Mouse (Mus musculus) gastrocnemius, postnatal 36 days (tissue): Measurements from ENCODE around the gene Fbxl16. TPM values are rescaled to one million over a fixed set of nuclear protein-coding genes. Genes with fewer than 3 reads are reported as not detected.
"Not testable (repeated sequence)": the region's sequence is repeated elsewhere in the genome, so short reads cannot be mapped to it uniquely, and the experiment has no call there.

Source experiments
- DNase-seq, 2 experiments: peaks; one replicate each; pipeline ENCODE4 v3.0.0; 2022
- intact Hi-C: fragments of 180-260 bp; cut with DNase I; formaldehyde crosslinking; loops from one replicate; pipeline ENCODE4 v1.15.1; 2025
- total RNA-seq, 2 experiments: library from RNA; stranded (reverse); gene quantifications; 2 replicates each; pipeline ENCODE4 v1.2.3; 2021

Fbxl16 gene
- total RNA-seq, 2 experiments from 2014 or later, result 1.2 to 1.5 TPM

- no peak for DNase-seq
- intact Hi-C loops, result no loop called here
Measured at GRCm38 (mm10) chr17:25794197-25794596, 14.7 kb upstream of the Fbxl16 start.

DNA sequence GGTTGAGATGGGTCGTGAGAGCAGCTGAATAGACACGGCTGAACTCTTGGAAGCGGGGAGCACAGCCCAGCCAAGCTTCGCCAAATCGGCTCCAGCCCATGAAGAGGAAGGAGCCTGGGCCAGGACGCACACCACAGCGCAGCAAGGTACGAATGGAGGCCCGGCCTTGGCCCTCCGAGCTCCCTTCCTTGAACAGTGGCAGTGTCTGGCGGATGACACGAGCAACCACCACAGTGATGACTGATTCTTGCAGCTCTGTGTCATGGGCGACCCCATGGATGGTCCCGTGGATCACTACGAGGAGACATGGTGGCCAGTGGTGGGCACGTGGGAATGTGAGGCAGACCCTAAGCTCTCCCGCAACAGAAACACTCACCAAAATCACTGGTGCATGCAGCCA is 13.9 kb upstream of the Fbxl16 start:
- intact Hi-C loops, result no loop called here
- no peak for DNase-seq

- no peak for DNase-seq
- intact Hi-C loops, result loop anchor here (2.0 kb wide), 1 partner anchor 21 kb away; no protein-coding TSS in a partner anchor
Measured at GRCm38 (mm10) chr17:25795609-25796092, 13.2 kb upstream of the Fbxl16 start, which contains the start of gene AC134908.4. TSS of gene AC134908.4 (minus strand) at chr17:25795659.

DNA sequence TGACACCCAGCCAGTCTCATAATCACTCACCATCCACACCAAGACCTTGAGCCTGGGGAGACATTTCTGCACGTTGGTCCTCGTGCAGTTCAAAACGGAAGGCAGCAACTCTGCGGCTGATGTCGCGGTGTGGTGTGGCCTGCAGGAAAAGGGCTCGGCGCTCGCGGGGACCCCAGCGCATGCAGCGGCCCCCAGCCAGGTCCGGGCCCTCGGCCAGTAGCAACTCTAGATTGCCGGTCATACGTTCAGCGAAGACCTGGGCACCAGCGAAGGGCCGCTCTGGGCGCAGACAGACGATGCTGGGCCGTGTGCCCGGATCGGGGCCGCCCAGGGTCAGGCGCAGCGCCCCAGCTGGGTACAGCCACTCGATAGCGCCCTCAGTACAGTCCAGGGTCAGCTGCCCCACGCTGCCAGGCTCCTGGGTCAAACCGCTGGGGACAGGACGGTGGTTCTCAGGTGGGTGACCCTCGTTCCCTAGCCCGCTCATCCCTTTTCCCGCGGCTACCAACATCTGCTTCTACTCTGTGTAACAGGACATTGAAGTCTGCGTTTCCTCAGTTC is 12.6 kb upstream of the Fbxl16 start:
- peak; percentile 50 to 56 for DNase-seq
- intact Hi-C loops, result loop anchor here (2.0 kb wide), 1 partner anchor 21 kb away; no protein-coding TSS in a partner anchor

DNA sequence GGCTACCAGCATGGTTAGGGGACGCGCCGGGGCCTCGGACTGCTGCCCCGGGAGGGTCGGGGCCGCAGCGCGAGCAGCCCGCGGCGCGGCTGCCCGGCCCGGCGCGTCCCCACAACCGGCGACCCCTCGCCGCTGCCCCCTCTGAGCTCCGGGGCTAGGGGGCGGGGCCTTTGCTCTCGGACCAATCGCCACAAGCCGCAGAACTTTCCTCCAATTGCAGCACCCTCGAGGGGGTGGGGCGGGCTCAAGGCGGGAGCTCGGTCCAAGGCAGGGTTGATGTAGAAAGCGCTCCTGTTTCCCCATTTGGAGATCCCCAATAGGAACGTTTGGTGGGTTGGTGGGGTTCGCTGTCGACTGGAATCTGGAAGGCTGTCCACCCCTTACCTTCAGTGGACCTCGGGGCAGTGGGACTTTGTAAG is 11.9 kb upstream of the Fbxl16 start, which contains the start of gene Metrn:
Gene Metrn, minus strand, starts transcription at position 186 of the 419 bp plus-strand sequence.
- intact Hi-C loops, result loop anchor here (2.0 kb wide), 1 partner anchor 22 kb away; no protein-coding TSS in a partner anchor
- peak; percentile 76 to 86 for DNase-seq

GRCm38 (mm10) chr17:25801029-25801428 is 7.9 kb upstream of the Fbxl16 start:
- intact Hi-C loops, result loop anchor here (1.0 to 5.0 kb wide), 2 partner anchors 28 to 69 kb away; partner anchors contain the start of gene Narfl
- DNase-seq, result peak in 1 of 2 experiments; percentile 49

DNA sequence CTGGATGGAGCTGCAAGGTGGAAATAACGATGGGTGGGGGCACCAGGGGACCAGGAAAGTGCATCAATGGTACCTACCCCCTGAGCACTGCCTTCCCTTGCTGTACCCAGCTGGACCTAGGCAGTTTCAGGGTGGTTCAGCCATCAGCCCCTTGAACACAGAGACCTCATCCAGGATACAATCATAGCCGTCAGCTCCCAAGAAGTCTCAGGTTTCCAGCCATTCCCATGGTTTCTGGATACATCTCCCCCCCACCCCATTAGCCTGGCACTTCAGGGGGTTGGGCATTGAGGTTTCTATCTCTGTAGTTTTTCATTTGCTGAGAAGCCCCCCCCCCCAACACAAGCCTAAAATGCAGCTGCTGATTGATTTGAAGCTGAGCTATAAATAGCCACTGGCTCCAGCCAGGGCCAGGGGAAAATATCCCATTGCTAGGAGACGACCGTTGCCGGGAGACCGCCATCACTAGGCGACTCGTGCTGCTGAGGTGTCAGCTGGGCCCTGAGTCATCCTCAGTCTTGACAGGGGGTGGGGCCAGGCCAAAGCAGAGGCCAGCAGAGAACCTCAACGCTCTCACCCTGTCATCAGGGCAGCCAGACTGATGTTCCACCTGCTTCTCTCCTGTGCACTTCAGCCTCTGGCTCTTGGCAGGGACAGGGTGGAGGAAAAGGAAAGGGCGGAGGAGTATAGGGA is 5.9 kb upstream of the Fbxl16 start:
- intact Hi-C loops, result loop anchor here (5.0 kb wide), 1 partner anchor 71 kb away; no protein-coding TSS in a partner anchor
- DNase-seq, result no peak

GRCm38 (mm10) chr17:25806507-25806906 is 2.4 kb upstream of the Fbxl16 start:
- intact Hi-C loops, result no loop called here

DNA sequence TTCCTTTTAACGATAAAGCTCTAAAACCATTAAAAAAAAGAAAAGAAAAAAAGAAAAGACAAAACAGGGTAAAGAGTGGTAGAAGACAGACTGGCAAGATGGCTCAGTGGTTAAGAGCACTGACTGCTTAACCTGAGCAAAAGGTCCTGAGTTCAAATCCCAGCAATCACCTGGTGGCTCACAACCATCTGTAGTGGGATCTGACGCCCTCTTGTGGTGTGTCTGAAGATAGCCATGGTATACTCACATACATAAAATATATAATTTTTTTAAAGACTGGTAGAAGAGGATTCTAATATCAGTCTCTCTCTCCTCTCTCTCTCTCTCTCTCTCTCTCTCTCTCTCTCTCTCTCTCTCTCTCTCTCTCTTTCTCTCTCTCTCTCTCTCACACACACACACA is 1.4 kb upstream of the Fbxl16 start:
- DNase-seq, intact Hi-C loops: not testable (repeated sequence)

More at GRCm38 (mm10) chr17:25806507-25806906, 2.4 kb upstream of the Fbxl16 start:
- DNase-seq, result no peak

DNA sequence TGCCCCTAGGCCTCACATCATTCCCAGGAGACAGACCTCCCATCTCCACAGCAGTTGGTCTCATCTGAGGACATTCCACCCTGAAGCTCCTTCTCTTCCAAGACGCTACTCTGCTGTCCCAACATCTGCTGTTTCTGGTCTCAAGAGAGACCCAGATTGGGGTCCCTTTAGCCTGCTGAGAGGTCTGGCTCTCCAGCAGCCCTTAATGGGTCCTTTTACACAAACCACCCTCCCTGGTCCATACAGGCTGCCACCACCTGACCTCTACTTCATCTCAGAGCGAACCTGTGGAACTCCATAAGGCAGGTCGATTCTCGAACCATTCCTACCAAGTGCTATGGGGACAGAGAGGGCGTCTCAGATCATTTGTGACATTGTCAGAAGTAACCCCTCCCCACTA is 857 bp upstream of the Fbxl16 start:
- intact Hi-C loops, result no loop called here
- DNase-seq, result no peak

GRCm38 (mm10) chr17:25809606-25810340 is 888 bp downstream of the Fbxl16 start:
- intact Hi-C loops, result no loop called here
- no peak for DNase-seq

- no peak for DNase-seq
Measured at GRCm38 (mm10) chr17:25810890-25811289, 2.0 kb downstream of the Fbxl16 start.

GRCm38 (mm10) chr17:25813471-25813870 is 4.6 kb downstream of the Fbxl16 start:
- intact Hi-C loops, result no loop called here
- DNase-seq, result peak; percentile 71 to 73

More at GRCm38 (mm10) chr17:25810890-25811289, 2.0 kb downstream of the Fbxl16 start:
- intact Hi-C loops, result no loop called here

GRCm38 (mm10) chr17:25817662-25818061 is 8.8 kb downstream of the Fbxl16 start:
- no peak for DNase-seq
- intact Hi-C loops, result no loop called here

DNA sequence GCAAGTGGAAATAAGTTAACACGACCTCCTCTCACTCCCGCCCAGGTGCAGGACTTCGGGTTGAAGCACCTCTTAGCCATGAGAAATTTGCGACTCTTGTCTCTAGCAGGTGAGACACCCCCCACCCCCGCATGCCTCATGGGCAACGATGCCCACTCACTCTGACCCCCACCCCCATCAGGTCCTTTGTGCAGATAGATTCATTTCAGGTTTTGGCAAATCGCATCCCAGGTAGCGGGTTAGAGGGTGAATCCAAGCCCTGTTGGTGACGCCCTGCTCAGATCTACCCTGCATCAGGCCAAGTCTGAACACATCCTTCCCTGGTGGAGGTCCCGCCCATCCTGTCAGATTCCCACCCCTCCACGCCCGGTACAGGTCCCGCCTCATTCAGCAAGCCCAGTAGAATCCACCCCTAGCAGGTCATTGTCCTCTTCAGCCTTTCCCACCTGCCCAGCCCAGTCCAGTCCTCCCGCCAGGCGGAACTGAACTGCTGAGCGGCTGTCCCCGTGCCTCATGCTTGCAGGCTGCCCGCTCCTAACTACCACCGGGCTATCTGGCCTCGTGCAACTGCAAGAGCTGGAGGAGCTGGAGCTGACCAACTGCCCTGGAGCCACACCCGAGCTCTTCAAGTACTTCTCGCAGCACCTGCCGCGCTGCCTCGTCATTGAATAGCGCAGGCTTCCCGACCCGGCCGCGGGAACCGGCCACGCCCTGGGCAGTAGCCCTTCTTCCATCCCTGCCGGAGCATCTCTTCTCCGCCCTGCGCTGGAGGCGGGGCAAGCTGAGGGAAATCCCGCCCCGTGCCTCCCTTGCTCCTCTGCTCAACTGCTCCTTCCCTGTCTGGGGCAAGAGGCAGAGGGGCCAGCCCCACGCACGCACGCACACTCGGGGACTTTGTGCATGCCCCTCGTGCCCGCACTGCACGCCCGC is 10.2 kb downstream of the Fbxl16 start:
- intact Hi-C loops, result no loop called here

GRCm38 (mm10) chr17:25823452-25823851 is 14.6 kb downstream of the Fbxl16 start, which contains the start of gene Wdr24:
TSS of gene Wdr24 (plus strand) at chr17:25823627.
- DNase-seq, result peak; percentile 51 to 71
- intact Hi-C loops, result loop anchor here (10.0 kb wide), 1 partner anchor 929 kb away; the partner anchor contains the start of genes Eme2, Mrps34 and Nme3

More for the DNA sequence above, 10.2 kb downstream of the Fbxl16 start:
- peak in 1 of 2 experiments; percentile 4 for DNase-seq

- no peak for DNase-seq
- intact Hi-C loops, result loop anchor here (10.0 kb wide), 1 partner anchor 930 kb away; the partner anchor contains the start of genes Eme2, Mrps34 and Nme3
Measured at GRCm38 (mm10) chr17:25824362-25825142, 15.7 kb downstream of the Fbxl16 start.

GRCm38 (mm10) chr17:25825311-25825710 is 16.4 kb downstream of the Fbxl16 start:
- no peak for DNase-seq
- intact Hi-C loops, result loop anchor here (10.0 kb wide), 1 partner anchor 931 kb away; the partner anchor contains the start of genes Eme2, Mrps34 and Nme3
